Mouse (Mus musculus) neural tube, embryonic 11.5 days (tissue): ENCODE results near the gene Fam136a. TPM values are rescaled to one million over a fixed set of nuclear protein-coding genes. Genes with fewer than 3 reads are reported as not detected.
A peak's percentile ranks its signal among the peaks of the same experiment; 100 is the strongest.

Experiments
- ATAC-seq: fragments of 200-750 bp; cut with Nextera tagmentation; 2 replicates; pipeline ENCODE4 v1.8.0; 2017; ENCODE audit warnings: moderate number of reproducible peaks, mild to moderate bottlenecking, moderate TSS enrichment, moderate library complexity; ENCODE audit not compliant: insufficient read depth, low FRiP score, low TSS enrichment
- DNase-seq: peaks from one replicate; pipeline ENCODE4 v3.0.0-alpha.2; 2015; ENCODE audit warnings: low spot score
- H3K27ac ChIP-seq: fragments of 300-500 bp; sonication (generic); 2 replicates; pipeline ENCODE4 v1.5.1; 2014; ENCODE audit warnings: low read depth, mild to moderate bottlenecking, low read length
- H3K27me3 ChIP-seq: fragments of 300-500 bp; sonication (generic); 2 replicates; pipeline ENCODE4 v1.6.1; 2014; ENCODE audit warnings: mild to moderate bottlenecking, low read length, mixed read lengths; ENCODE audit not compliant: control insufficient read depth, insufficient read depth
- H3K36me3 ChIP-seq: fragments of 300-500 bp; sonication (generic); 2 replicates; pipeline ENCODE4 v1.6.1; 2014; ENCODE audit warnings: mild to moderate bottlenecking, low read length, moderate library complexity, mixed read lengths; ENCODE audit not compliant: control insufficient read depth, insufficient read depth
- H3K4me1 ChIP-seq: fragments of 300-500 bp; sonication (generic); 2 replicates; pipeline ENCODE4 v1.6.1; 2014; ENCODE audit warnings: low read length, mixed read lengths; ENCODE audit not compliant: control insufficient read depth, insufficient read depth
- H3K4me2 ChIP-seq: fragments of 300-500 bp; sonication (generic); 2 replicates; pipeline ENCODE4 v1.6.1; 2014; ENCODE audit warnings: low read depth, mild to moderate bottlenecking, moderate library complexity
- H3K4me3 ChIP-seq: fragments of 300-500 bp; sonication (generic); 2 replicates; pipeline ENCODE4 v1.5.1; 2014; ENCODE audit warnings: low read depth, low read length
- H3K9ac ChIP-seq: fragments of 300-500 bp; sonication (generic); 2 replicates; pipeline ENCODE4 v1.6.1; 2014; ENCODE audit warnings: mild to moderate bottlenecking, low read length
- H3K9me3 ChIP-seq: fragments of 300-500 bp; sonication (generic); 2 replicates; pipeline ENCODE4 v1.6.1; 2016; ENCODE audit warnings: low read length; ENCODE audit not compliant: control insufficient read depth
- WGBS: fragments of 180-500 bp; shearing (Covaris S2); extraction: QIAGEN DNeasy Blood & Tissue Kit; methylation state at CpG from one replicate; pipeline ENCODE4 v1.1.7; 2014; 5-methylcytosine and 5-hydroxymethylcytosine counted together
- polyA plus RNA-seq: library from polyadenylated mRNA; unstranded; fragments of >200 nt; fragmentation: Nextera tagmentation; extraction: Ambion mirVana; gene quantifications from 2 replicates; pipeline ENCODE4 v1.2.1, GENCODE M21; 2014

Fam136a gene
- polyA plus RNA-seq, 1 experiment from 2014 or later = 142 TPM

- H3K4me1 ChIP-seq = peaks cover 4% of the 10 kb centered on the region; the same call in 1 of the 2 replicates
- H3K9ac ChIP-seq = no peak overlapping the region
- H3K4me3 ChIP-seq = peak overlapping the region; percentile 88; the same call in 1 of the 2 replicates
- no peaks in the 10 kb centered on the region for H3K36me3 ChIP-seq
- no peaks in the 10 kb centered on the region for H3K9me3 ChIP-seq
- H3K4me2 ChIP-seq = peak overlapping the region; percentile 43
- DNase-seq (no peak), ATAC-seq (no peak)
- H3K27ac ChIP-seq = no peak overlapping the region
- H3K27me3 ChIP-seq = no peaks in the 10 kb centered on the region
Measured at GRCm38 (mm10) chr6:86406306-86406705, 40.9 kb downstream of the Fam136a start.

GRCm38 (mm10) chr6:86418711-86419110, 53.3 kb downstream of the Fam136a start:
- DNase-seq = no peak
- Histone ChIP-seq H3K9me3 (no peaks in the 10 kb centered on the region), H3K4me3 (no peak overlapping the region), H3K36me3 (peaks cover 10% of the 10 kb centered on the region), H3K4me2 (no peak overlapping the region), H3K27ac (no peak overlapping the region), H3K4me1 (no peaks in the 10 kb centered on the region), H3K9ac (no peak overlapping the region), H3K27me3 (no peaks in the 10 kb centered on the region)
- 96% methylated on average over 6 of the region's 6 CpGs for WGBS
- ATAC-seq = no peak

GRCm38 (mm10) chr6:86419239-86419638, 53.8 kb downstream of the Fam136a start:
- ATAC-seq (no peak), DNase-seq (no peak)
- 90% methylated on average over 3 of the region's 3 CpGs for WGBS
- H3K27ac ChIP-seq = no peak overlapping the region
- H3K4me1 ChIP-seq = no peaks in the 10 kb centered on the region
- H3K9ac ChIP-seq = no peak overlapping the region
- no peaks in the 10 kb centered on the region for H3K27me3 ChIP-seq
- H3K36me3 ChIP-seq = peaks cover 10% of the 10 kb centered on the region
- H3K4me3 ChIP-seq = no peak overlapping the region
- no peak overlapping the region for H3K4me2 ChIP-seq
- H3K9me3 ChIP-seq = no peaks in the 10 kb centered on the region

Other genes with a start within 250 kb of the Fam136a start
- 2.0 and 2.2 TPM in 2 replicates for gene Tgfa, start 170.4 kb upstream of the Fam136a start, polyA plus RNA-seq
- gene Snrpg, start 5.7 kb downstream of the Fam136a start, polyA plus RNA-seq = 658 and 707 TPM in 2 replicates
- gene Pcyox1, start 31.5 kb downstream of the Fam136a start, polyA plus RNA-seq = 105 and 107 TPM in 2 replicates
- 235 and 246 TPM in 2 replicates for gene Tia1, start 38.6 kb downstream of the Fam136a start, polyA plus RNA-seq
- gene Gm44790, start 61.0 kb downstream of the Fam136a start, polyA plus RNA-seq = not detected in 2 replicates
- gene C87436, start 72.7 kb downstream of the Fam136a start, polyA plus RNA-seq = 21.0 and 24.1 TPM in 2 replicates
- gene Pcbp1, start 160.7 kb downstream of the Fam136a start, polyA plus RNA-seq = 518 and 536 TPM in 2 replicates